Mouse (Mus musculus) embryonic stem cell, embryonic (primary cell): ENCODE results near the gene Babam2.

Experiments used
- CTCF ChIA-PET, 4 experiments: fragments of 300-600 bp in 2 of 4; fragments of 350-600 bp in 2 of 4; sonication (Branson Sonifier 250); formaldehyde crosslinking; loops; one replicate each; lab custom pipeline; 2022; ENCODE audit warnings: inconsistent platforms in 2 of 4; lab: Charles Lee
- POLR2A ChIA-PET, 4 experiments: fragments of 300-600 bp in 2 of 4; fragments of 350-600 bp in 2 of 4; sonication (Branson Sonifier 250); formaldehyde crosslinking; loops; one replicate each; lab custom pipeline; 2022; ENCODE audit warnings: antibody characterized with exemption in 4 of 4, inconsistent platforms in 1 of 4; lab: Charles Lee

The Babam2 gene

DNA sequence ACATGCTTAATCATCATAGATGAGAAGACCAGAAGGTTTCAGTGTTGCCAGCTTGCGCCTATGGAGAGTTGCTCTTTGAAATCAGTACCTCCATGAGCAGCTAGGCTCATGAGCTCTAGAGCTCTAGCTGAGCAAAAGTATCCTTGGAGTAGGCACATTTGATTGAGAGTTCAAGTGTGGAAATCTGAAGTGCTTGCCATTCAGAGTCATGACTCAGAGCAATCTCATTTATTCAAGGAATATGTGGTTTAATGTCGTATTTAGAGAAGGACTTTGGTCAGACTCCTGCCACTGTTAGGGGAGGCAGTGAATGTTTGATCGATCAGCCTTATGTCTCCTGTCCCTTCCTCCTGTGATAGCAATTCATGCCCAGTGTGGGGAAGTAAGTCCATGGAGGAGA, 147.4 kb downstream of the Babam2 start:
- ChIA-PET CTCF (no interaction called here), POLR2A (interaction anchor here in 1 of 4 experiments (0.9 kb wide), 1 partner anchor 24 kb away, joined by 3 read pairs; no protein-coding TSS in a partner anchor)

DNA sequence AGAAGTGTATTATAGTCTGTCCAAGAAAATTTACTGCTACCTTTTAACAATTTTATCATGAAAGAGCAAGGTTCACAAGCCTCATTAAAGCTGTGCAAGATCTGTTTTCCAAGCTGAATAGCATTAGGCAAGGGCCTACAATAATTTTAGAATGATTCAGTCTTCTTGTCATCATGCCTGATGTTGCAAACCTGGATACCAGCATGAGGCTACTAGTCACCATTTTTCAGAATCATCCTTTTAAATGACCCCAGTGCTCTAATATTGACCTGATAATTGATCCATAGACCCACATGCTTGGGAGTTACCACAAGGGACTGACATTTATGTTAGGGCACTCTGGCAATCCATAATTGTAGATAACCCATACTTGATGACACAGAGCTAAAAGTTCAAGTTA, 149.5 kb downstream of the Babam2 start:
- ChIA-PET POLR2A (no interaction called here), CTCF (no interaction called here)

DNA sequence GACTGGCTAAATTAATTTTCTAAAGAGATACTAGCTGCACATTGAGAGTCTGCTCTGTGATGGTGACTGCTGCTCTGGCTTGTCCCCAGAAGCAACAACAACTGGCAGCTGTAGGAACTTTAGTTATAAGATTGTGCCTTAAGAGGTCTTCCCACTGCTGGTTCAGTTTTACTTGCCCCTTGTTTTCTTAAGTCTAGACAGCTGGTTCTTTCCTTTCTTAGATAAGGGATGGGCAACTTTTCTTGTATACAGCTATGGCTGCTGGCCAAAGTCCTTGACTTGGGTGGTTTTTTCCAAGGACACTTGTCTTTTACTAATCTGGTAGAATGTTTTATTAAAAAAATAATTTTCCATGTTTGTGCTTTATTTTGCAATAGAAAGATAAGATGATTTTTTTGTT, 151.5 kb downstream of the Babam2 start:
- ChIA-PET POLR2A (no interaction called here), CTCF (interaction anchor here in 1 of 4 experiments (0.6 kb wide), 1 partner anchor 26 kb away, joined by 3 read pairs; no protein-coding TSS in a partner anchor)

GRCm38 (mm10) chr5:31852786-31853185, 155.3 kb downstream of the Babam2 start:
- CTCF ChIA-PET: no interaction called here
- POLR2A ChIA-PET: no interaction called here

DNA sequence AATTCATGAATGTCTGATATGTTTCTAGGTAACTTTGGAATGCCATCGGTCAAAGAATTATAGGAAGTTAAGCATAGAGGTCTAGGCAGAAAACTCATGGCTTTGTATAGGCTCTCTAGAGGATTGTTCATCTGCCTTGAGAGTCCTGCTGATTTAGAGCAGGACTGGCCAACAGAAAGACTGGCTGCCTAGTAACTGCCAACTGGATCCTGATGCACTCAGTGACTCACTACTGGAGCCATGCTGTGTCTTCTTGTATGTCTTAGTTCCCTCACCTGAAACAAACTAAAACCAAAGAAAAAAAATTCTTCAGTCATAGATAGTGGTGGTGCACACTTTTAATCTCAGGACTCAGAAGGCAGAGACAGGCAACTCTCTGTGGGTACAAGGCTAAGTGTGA, 156.3 kb downstream of the Babam2 start:
- CTCF ChIA-PET: no interaction called here
- POLR2A ChIA-PET: interaction anchor here in 1 of 4 experiments (0.6 kb wide), 1 partner anchor 240 kb away, joined by 3 read pairs; no protein-coding TSS in a partner anchor

GRCm38 (mm10) chr5:31858877-31859276, 161.4 kb downstream of the Babam2 start:
- POLR2A ChIA-PET: interaction anchor here in 3 of 4 experiments (0.6 to 1.4 kb wide), 9 partner anchors 8 to 273 kb away, joined by 3 to 5 read pairs (median 3); partner anchors contain the start of gene Mrpl33 (in 1 of the 3)
- CTCF ChIA-PET: interaction anchor here in 1 of 4 experiments (1.2 kb wide), 1 partner anchor 260 kb away, joined by 3 read pairs; no protein-coding TSS in a partner anchor

DNA sequence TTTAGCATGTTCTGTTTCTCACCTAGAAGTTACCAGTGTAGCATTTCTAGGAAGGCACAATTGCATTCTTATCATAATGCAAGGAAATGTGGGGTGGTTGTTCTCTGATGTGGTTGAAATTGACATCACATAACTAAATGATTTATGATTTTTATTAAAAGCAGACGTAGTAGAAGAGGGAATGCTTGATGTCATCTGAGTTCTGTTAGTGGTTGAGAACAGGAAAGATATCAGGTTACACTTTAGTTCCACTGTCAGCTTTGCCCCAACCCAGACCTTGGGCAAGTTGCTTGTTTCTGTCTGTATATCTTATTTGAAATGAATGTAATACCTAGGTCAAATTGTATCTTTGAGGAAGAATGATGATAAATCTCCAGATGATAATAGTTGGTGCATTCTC, 162.9 kb downstream of the Babam2 start:
- CTCF ChIA-PET: no interaction called here
- POLR2A ChIA-PET: no interaction called here

DNA sequence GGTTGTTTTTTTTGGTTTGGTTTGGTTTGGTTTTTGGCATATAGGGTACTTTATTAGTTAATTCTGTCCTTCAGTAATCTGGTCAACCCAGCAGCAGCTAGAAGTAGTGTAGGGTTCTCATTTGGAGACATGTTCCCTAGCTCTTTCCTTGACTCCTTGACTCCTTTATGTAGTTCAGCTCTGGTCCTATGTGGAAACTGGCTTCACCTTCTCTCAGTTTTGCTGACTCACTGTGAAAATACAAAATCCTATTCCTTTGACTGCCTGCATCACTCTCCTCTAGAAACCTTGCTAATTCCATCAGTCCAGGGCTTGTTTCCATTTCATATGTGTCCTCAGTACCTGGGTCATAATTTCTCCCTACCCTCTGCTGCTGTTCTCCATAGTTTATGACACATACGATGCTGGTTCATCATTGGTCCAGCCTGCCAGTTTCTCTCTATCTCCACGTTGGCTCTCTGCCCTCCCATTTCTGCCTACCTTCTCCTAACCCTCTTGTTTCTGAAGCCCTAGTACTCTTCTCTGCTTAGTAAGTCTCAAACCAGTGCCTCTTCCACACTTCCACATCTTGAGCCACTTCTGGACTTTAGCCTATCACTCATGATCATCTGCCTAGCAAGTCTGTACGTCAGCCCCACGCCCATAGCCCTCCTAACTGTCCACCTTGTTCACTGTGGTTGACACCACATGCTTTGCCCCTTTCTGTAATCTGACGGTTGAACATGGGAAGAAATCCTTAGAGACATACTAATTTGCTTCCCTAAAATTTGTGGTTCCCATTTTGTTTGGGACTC, 163.5 kb downstream of the Babam2 start:
- ChIA-PET CTCF (no interaction called here), POLR2A (no interaction called here)

- ChIA-PET POLR2A (no interaction called here), CTCF (no interaction called here)
These were observed 165.4 kb downstream of the Babam2 start for GRCm38 (mm10) chr5:31862753-31863468.

DNA sequence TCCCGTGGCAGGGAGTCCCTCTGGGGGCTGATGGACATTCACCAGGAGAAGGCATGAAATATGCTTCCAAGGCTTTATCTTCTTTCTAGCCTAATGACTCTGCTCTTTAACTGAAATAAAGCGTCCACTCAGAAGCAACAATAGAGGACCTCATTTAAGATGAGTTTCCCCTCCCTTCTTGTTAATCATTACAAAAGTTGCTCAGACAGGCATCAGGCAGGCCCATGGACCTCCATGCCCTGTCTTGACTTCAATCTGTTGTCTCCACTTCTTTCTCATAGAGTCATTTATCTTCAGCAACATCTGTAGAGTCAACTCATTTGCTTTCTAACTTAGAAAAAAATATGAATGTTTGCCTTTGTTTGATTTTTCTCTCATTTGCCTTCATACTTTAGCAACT, 166.6 kb downstream of the Babam2 start:
- ChIA-PET POLR2A (interaction anchor here in 1 of 4 experiments (0.6 kb wide), 1 partner anchor 13 kb away, joined by 3 read pairs; no protein-coding TSS in a partner anchor), CTCF (no interaction called here)

GRCm38 (mm10) chr5:31866071-31866470, 168.6 kb downstream of the Babam2 start:
- ChIA-PET CTCF (no interaction called here), POLR2A (no interaction called here)

- POLR2A ChIA-PET: interaction anchor here in 1 of 4 experiments (0.8 to 2.0 kb wide), 4 partner anchors 8 to 268 kb away, joined by 3 to 5 read pairs (median 4); no protein-coding TSS in a partner anchor
- CTCF ChIA-PET: interaction anchor here in 1 of 4 experiments (0.6 kb wide), 1 partner anchor 618 kb away, joined by 4 read pairs; no protein-coding TSS in a partner anchor
These were observed 173.5 kb downstream of the Babam2 start for GRCm38 (mm10) chr5:31870856-31871520.

GRCm38 (mm10) chr5:31873328-31873727, 175.8 kb downstream of the Babam2 start:
- ChIA-PET CTCF (no interaction called here), POLR2A (no interaction called here)

GRCm38 (mm10) chr5:31874543-31874942, 177.1 kb downstream of the Babam2 start:
- ChIA-PET POLR2A (no interaction called here), CTCF (interaction anchor here in 1 of 4 experiments (0.5 kb wide), 1 partner anchor 111 kb away, joined by 11 read pairs; no protein-coding TSS in a partner anchor)

DNA sequence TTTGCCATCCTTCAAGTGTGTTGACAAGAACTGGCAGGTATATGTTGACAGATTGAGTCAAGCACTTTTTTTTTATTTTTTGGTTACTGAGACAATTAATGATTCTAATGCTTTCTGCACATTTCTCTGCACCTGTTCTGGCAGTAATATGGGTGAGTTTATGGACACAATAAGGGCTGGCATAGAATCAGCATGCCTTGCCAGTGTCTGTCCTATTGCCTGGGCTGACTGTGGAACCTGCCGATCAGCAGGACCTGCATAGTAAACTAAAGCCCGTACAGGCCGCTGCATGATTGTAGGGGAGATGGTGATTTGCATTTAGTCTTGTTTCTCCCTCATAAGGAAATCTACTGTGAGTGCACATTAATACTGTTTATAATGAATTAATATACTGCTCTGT, 178.0 kb downstream of the Babam2 start:
- ChIA-PET POLR2A (no interaction called here), CTCF (no interaction called here)

- POLR2A ChIA-PET: no interaction called here
- CTCF ChIA-PET: no interaction called here
These were observed 178.9 kb downstream of the Babam2 start for GRCm38 (mm10) chr5:31876216-31876974.

DNA sequence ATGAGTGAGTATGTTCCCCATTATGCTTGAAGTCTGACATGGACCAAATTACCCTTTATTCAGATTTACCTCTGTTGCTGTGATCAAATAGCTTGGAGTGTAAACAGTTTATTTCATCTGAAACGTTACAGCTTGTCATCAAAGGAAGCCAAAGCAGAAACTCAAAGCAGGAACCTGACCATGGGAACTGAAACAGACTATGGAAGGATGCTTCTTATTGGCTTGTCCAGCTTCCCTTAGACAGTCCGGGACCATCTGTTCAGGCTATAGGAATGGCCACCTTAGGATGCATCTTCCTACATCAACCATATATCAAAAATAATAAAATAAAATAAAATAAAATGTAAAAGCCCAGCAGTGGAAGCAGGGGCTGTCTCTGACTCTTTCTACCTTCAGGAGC, 183.0 kb downstream of the Babam2 start:
- POLR2A ChIA-PET: interaction anchor here in 1 of 4 experiments (0.7 kb wide), 1 partner anchor 29 kb away, joined by 3 read pairs; no protein-coding TSS in a partner anchor
- CTCF ChIA-PET: no interaction called here

- POLR2A ChIA-PET: no interaction called here
- CTCF ChIA-PET: interaction anchor here in 1 of 4 experiments (0.6 kb wide), 1 partner anchor 15 kb away, joined by 4 read pairs; no protein-coding TSS in a partner anchor
These were observed 184.8 kb downstream of the Babam2 start for GRCm38 (mm10) chr5:31882297-31882696.
